Mouse (Mus musculus): Measurements from ENCODE around the gene Map1lc3b. TPM values are rescaled to one million over a fixed set of nuclear protein-coding genes. Genes with fewer than 3 reads are reported as not detected.

Gene Map1lc3b
- polyA plus RNA-seq (2015; fragmentation: Nextera tagmentation; extraction: Ambion mirVana) = 310 and 325 TPM in 2 replicates

DNA sequence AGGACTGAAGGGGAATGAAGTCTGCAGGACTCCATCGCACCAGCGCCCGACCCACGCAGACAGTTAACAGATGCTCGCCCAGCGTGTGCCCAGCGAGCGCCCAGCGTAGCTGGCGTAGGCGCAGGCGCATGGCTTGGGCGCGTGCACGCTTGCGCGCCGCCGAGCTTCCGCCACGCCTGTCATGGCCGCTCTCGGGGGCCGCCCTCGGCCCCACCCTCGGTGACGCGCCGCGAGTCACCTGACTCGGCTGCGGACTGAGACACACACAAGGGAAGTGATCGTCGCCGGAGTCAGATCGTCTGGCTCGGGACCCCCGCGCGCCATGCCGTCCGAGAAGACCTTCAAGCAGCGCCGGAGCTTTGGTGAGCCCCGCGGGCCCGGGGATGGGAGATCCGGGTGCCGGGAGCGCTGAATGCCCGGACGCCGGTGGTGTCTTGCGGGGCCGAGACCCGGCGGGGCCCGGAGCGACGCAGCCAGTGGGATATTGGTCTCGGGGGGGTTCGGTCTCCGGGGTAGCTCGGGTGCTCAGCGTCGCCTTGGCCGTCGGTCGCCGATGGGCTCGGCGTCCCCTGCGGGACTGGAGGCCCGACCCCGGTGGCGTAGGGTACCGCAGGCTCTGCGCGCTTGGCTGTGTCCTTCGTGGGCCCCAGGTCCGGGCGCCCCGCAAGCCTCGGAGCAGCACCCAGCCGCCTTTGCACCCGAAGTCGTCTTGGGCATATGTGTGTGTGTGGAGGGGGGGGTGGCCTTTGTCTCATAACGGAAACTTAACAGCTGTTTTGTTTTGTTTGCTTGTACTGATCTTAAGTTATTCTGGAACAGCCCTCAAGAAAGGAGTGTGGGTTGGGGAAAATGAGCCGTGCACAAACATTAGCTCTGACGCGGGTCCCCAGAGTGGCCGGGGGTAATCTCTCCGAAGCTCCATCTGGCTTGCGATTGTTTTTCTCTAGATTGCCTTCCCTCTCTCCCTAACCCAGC, at the start of gene Map1lc3b:
Map1lc3b (plus strand) TSS at position 159 of the 975 bp plus-strand sequence.
- WGBS = under 1% methylated on average over 92 of the region's 94 CpGs
- Histone ChIP-seq H3K9me3 (replicated peaks) (no peaks in the 10 kb centered on the region), H3K27ac (peak within 1 kb of the TSS; percentile 55)

DNA sequence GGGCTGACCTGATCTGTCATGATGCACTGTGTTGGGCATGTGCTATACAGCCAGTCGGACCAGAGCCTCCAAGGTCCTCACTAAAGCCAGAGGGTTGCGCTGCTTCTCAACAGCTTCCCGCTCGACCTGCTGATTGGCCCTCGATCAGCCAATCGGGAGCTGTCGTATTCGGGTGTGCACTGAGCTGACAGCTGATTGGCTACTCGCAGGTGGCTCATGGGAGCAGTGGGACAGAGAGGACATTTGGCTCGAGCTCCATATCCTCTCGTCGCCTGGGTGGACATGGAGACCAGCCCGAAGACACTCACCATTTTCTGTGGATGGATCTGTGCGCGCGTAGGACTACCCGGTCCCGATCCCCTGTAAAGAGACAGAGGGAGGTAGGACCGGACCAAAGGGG, 48.3 kb upstream of the Map1lc3b start:
- ATAC-seq = no peak
- no peaks in the 10 kb centered on the region for H3K4me1 ChIP-seq
- WGBS = 84% methylated on average over 19 of the region's 19 CpGs

More for the DNA sequence above, at the start of gene Map1lc3b:
- no peaks in the 10 kb centered on the region for H3K27me3 ChIP-seq
- peak; percentile 87 for ATAC-seq
- peak within 1 kb of the TSS; percentile 95 for H3K4me3 ChIP-seq
- peaks cover 35% of the 10 kb centered on the region for H3K4me1 ChIP-seq
- peak within 1 kb of the TSS; percentile 89 for H3K9ac ChIP-seq
- H3K4me2 ChIP-seq = peak within 1 kb of the TSS; percentile 90
- peaks cover 23% of the 10 kb centered on the region for H3K36me3 ChIP-seq (ENCODE audit: poor library complexity, severe bottlenecking)

DNA sequence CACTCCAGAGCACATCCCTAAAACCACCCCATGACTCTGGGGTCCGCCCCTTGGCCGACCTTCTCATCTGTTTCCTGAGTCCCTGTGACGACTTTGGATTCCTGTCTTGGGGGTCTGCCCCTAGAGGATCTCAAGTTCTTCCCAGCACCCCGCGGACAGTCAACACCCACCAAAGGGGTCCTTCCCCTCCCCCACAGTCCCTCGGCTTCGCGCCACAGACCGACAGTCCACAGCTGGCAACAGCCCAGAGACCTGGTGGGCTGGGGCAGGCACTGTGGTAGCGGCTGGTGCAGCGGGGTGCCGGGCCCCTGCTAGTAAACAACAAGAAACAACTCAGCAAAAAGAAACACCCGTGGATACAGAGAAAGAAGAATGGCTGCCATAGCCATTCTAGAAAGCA, 47.3 kb upstream of the Map1lc3b start:
- H3K4me3 ChIP-seq = no peak overlapping the region
- H3K36me3 ChIP-seq (ENCODE audit: poor library complexity, severe bottlenecking) = no peaks in the 10 kb centered on the region
- no peak overlapping the region for H3K9ac ChIP-seq
- H3K9me3 ChIP-seq (replicated peaks) = no peaks in the 10 kb centered on the region
- no peak overlapping the region for H3K4me2 ChIP-seq
- no peaks in the 10 kb centered on the region for H3K27me3 ChIP-seq
- ATAC-seq = no peak
- WGBS = 71% methylated on average over 13 of the region's 13 CpGs
- H3K4me1 ChIP-seq = 0 out of 2 replicates have a peak, but pooled peaks cover 2% of the 10 kb centered on the region
- no peak overlapping the region for H3K27ac ChIP-seq

More for the DNA sequence above, 48.3 kb upstream of the Map1lc3b start:
- no peaks in the 10 kb centered on the region for H3K9me3 ChIP-seq (replicated peaks)
- no peaks in the 10 kb centered on the region for H3K27me3 ChIP-seq
- H3K9ac ChIP-seq = no peak overlapping the region
- no peaks in the 10 kb centered on the region for H3K36me3 ChIP-seq (ENCODE audit: poor library complexity, severe bottlenecking)
- H3K27ac ChIP-seq = no peak overlapping the region
- no peak overlapping the region for H3K4me3 ChIP-seq
- no peak overlapping the region for H3K4me2 ChIP-seq

DNA sequence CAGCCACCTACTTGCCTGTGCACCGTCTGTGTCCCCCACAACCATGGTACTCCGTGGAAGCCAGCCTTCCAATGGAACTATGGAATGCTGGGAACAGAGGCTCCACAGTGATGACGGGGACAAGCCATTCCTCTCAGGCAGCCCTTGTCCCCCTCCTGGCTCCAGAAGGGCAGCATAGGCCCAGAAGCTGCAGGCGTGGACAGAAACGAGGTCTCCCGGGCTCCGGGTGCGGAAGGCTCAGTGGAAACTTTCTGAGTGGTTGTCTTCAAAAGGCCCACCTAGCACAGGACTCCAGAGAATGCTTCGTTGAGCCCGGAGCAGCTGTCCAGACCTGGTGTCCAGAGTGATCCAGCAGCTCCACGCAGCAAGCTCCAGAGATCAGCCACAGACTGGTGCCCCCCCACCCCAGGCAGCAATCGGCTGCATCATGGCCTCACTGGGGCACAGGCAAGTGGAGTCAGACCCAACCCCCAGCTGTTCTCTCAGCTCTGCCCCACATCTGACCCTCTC, 45.8 kb upstream of the Map1lc3b start, which contains the start of gene 1700018B08Rik:
1700018B08Rik (minus strand) TSS at position 45 of the 510 bp plus-strand sequence.
- WGBS = 93% methylated on average over 12 of the region's 12 CpGs
- no peak within 1 kb of the TSS for H3K27ac ChIP-seq
- no peaks in the 10 kb centered on the region for H3K9me3 ChIP-seq (replicated peaks)
- H3K4me1 ChIP-seq = 0 out of 2 replicates have a peak, but pooled peaks cover 2% of the 10 kb centered on the region
- no peaks in the 10 kb centered on the region for H3K27me3 ChIP-seq
- no peak for ATAC-seq
- H3K9ac ChIP-seq = no peak within 1 kb of the TSS
- no peak within 1 kb of the TSS for H3K4me3 ChIP-seq
- peaks cover 3% of the 10 kb centered on the region for H3K36me3 ChIP-seq (ENCODE audit: poor library complexity, severe bottlenecking)
- H3K4me2 ChIP-seq = no peak within 1 kb of the TSS

DNA sequence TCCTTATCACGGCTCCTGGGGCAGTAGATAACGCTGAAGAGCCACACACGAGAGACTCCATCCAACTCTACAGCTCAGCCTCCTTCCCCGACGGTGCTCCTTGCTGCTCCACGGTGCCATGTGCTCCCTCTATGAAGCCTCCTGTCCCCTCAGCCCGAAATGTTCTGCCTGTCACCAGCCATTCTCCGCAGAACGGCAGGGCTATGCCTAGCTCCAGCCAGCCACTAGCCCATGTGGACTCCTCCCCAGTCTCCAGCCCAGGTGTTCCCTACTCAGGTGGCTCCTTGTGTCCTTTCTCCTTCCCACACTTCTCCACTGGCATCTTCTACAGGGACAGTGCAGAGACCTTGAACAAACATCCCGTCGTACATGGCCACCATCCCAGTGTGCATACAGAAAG, 45.2 kb upstream of the Map1lc3b start:
- Histone ChIP-seq H3K36me3 (ENCODE audit: poor library complexity, severe bottlenecking) (peaks cover 9% of the 10 kb centered on the region), H3K4me2 (no peak overlapping the region), H3K4me3 (no peak overlapping the region), H3K27me3 (no peaks in the 10 kb centered on the region), H3K9ac (no peak overlapping the region), H3K4me1 (0 out of 2 replicates have a peak, but pooled peaks cover 2% of the 10 kb centered on the region), H3K27ac (no peak overlapping the region), H3K9me3 (replicated peaks) (no peaks in the 10 kb centered on the region)
- 79% methylated on average over 11 of the region's 11 CpGs for WGBS
- no peak for ATAC-seq

DNA sequence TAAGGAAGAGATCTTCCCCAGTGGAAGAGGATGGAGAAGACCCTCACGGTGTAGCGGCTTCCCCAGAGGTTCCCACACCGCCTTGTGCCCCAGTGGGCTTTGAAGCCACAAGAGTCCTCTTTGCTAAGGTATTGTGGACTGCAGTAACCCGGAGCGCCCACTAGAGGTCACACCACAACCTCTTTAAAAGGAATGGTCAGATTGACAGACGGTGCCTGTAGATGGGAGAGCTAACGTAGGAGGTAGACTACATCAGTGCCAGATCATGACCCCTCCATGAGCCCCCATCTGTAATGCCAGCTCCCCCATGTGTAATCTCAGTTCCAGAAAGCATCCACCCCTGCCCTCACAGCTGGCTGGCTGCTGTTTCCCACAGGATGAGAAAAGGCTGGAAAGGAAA, 43.0 kb upstream of the Map1lc3b start:
- H3K4me1 ChIP-seq = 0 out of 2 replicates have a peak, but pooled peaks cover 2% of the 10 kb centered on the region
- 7% methylated on average over 7 of the region's 7 CpGs for WGBS
- no peak for ATAC-seq

DNA sequence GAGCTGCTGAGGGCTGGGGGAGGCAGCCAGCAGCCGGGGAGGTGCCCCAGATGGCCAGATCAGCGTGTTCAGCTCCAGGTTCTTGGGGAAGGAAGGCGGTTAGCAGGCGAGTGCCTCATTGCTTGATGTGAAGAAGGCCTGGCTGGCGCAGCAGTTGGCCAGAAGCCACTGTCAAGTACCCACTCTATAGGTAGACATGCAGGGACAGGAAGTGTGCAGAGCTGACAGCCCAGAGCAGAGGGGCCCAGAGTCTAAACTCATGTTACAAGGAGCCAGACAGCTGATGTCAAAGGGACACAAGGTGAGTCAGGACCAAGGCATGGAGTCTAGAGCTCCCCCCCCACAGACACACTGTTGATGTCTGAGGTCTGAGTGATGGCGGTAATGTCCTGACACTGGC, 40.1 kb upstream of the Map1lc3b start:
- 88% methylated on average over 6 of the region's 6 CpGs for WGBS
- no peaks in the 10 kb centered on the region for H3K9me3 ChIP-seq (replicated peaks)
- H3K4me2 ChIP-seq = no peak overlapping the region
- 0 out of 2 replicates have a peak, but pooled peaks cover 2% of the 10 kb centered on the region for H3K4me1 ChIP-seq
- H3K36me3 ChIP-seq (ENCODE audit: poor library complexity, severe bottlenecking) = peaks cover 60% of the 10 kb centered on the region
- no peaks in the 10 kb centered on the region for H3K27me3 ChIP-seq
- H3K4me3 ChIP-seq = no peak overlapping the region
- H3K9ac ChIP-seq = no peak overlapping the region
- no peak for ATAC-seq
- no peak overlapping the region for H3K27ac ChIP-seq

More for the DNA sequence above, 43.0 kb upstream of the Map1lc3b start:
- no peak overlapping the region for H3K4me3 ChIP-seq
- H3K27ac ChIP-seq = no peak overlapping the region
- no peaks in the 10 kb centered on the region for H3K27me3 ChIP-seq
- H3K9me3 ChIP-seq (replicated peaks) = no peaks in the 10 kb centered on the region
- H3K4me2 ChIP-seq = no peak overlapping the region
- peaks cover 31% of the 10 kb centered on the region for H3K36me3 ChIP-seq (ENCODE audit: poor library complexity, severe bottlenecking)
- no peak overlapping the region for H3K9ac ChIP-seq

DNA sequence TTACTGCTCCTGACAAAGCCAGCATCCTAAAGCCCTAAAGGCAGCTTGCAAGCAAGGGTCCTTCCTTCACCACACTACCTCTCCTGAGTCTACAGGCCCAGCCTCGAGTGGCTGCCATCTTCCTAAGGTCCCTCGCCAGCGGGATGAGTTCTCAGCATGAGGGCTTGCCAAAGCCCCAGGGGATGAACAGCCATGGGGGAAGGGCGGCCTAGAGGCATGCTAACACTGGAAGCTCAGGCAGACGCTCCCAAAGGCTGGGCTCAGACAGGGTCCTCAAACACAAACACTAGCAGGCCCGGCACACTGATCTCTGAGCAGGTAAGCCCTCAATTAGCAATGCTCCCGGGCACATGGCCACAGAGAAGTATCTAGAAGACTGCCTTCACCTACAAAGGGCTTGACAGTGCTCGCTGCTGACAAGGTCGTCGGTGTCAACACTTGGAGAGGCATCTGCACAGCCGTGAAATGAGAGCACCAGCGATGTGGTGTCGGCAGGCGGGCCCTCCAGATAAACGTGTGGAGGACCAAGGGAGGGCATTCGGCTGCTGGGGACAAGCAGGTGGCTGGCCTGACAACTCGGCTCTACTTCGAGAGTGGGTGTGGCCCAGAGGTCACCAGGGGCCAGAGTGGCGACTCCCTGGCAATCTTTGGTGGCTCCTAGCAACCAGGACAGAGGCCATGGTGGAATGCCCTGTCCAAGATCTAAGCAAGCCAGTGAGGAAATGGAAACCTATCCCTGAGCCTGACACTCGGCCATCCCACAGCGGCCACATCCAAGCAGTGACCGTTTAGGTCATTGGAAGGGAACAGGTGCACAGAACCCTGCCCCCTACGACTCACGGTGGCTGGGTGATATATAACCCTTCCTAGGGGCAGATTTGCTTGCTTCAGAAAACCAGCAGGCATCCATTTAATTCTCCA, 38.8 kb upstream of the Map1lc3b start:
- Histone ChIP-seq H3K27ac (no peak overlapping the region), H3K36me3 (ENCODE audit: poor library complexity, severe bottlenecking) (peaks cover 70% of the 10 kb centered on the region), H3K9me3 (replicated peaks) (no peaks in the 10 kb centered on the region), H3K9ac (no peak overlapping the region; the same call in 1 of the 2 replicates), H3K4me3 (no peak overlapping the region), H3K4me1 (0 out of 2 replicates have a peak, but pooled peaks cover 2% of the 10 kb centered on the region), H3K27me3 (no peaks in the 10 kb centered on the region), H3K4me2 (no peak overlapping the region)
- WGBS = 77% methylated on average over 24 of the region's 24 CpGs
- no peak for ATAC-seq

DNA sequence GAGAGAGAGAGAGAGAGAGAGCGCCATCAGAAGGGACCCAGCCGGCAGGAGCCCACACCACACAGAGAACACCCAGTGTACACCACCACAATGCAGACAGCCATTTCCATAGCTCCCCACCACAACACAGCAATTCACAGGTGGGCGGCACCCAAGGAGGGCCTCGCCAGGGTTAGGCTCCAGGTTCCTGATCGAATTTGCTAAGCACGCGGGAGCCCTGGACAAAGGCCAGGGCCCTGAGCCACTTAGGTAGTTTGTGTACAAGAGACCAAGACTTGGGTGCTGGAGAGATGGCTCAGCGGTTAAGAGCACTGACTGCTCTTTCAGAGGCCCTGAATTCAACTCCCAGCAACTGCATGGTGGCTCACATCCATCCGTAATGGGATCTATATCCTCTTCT, 37.7 kb upstream of the Map1lc3b start:
- no peaks in the 10 kb centered on the region for H3K27me3 ChIP-seq
- H3K9me3 ChIP-seq (replicated peaks) = no peaks in the 10 kb centered on the region
- ATAC-seq = no peak
- H3K4me3 ChIP-seq = no peak overlapping the region
- H3K27ac ChIP-seq = no peak overlapping the region
- H3K4me2 ChIP-seq = no peak overlapping the region
- peaks cover 75% of the 10 kb centered on the region for H3K36me3 ChIP-seq (ENCODE audit: poor library complexity, severe bottlenecking)
- no peaks in the 10 kb centered on the region for H3K4me1 ChIP-seq
- H3K9ac ChIP-seq = no peak overlapping the region
- WGBS = 91% methylated on average over 9 of the region's 9 CpGs

DNA sequence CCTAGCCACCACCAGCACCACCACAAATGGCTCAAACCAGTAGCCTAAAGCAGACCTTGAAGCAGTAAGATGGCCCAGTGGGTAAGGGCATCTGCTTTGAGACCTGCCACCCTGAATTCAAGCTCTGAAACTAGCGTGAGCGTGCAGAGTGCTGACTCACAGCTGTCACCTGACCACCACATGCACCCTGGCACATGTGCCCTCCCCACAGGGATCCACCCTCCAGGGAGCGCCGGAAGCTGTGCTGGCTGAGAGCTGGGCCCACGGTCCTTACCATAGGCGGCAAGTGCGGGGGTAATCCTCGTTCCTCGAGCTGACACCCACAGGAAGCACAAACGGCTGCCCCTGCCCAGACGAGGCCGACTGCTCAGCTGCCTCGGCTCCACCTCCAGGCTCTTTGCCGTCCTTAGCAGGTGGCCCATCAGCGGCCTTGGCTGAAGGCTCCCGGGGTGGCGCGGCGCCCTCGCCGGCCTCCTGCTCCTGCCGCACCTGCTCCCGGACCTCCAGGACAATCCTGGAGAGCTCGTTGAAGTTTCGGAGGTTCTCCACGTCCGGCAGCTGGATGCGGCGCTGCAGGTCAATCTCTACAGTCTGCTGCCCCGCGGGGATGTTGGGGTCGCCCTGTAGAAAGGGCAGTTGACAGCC, 36.2 kb upstream of the Map1lc3b start:
- Histone ChIP-seq H3K27ac (no peak overlapping the region), H3K4me1 (no peaks in the 10 kb centered on the region), H3K9ac (no peak overlapping the region), H3K4me2 (no peak overlapping the region), H3K36me3 (ENCODE audit: poor library complexity, severe bottlenecking) (peaks cover 88% of the 10 kb centered on the region), H3K4me3 (no peak overlapping the region), H3K27me3 (no peaks in the 10 kb centered on the region), H3K9me3 (replicated peaks) (no peaks in the 10 kb centered on the region)
- 95% methylated on average over 32 of the region's 32 CpGs for WGBS
- no peak for ATAC-seq

DNA sequence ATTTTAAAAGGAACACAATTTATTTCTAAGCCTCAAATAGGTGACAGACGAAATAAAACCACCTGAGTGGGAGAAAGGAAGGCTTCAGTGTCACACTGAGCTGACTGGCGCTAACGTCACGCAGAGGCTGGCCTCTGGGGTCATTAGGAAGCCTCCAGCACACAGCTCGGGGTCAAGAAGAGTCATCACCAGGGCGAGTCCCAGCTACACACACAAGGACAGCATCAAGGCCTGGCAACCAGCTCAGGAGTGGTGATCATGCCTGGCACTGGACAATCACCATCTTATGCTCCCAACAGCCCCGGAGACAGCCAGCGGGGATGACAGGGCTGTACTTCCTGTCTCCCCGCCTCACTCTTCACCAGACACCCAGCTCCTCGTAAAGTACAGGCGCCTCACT, 32.4 kb upstream of the Map1lc3b start:
- 90% methylated on average over 11 of the region's 11 CpGs for WGBS
- ATAC-seq = no peak
- Histone ChIP-seq H3K9me3 (replicated peaks) (no peaks in the 10 kb centered on the region), H3K27ac (no peak overlapping the region), H3K4me3 (no peak overlapping the region), H3K36me3 (ENCODE audit: poor library complexity, severe bottlenecking) (peaks cover 64% of the 10 kb centered on the region), H3K4me1 (no peaks in the 10 kb centered on the region), H3K4me2 (no peak overlapping the region), H3K9ac (no peak overlapping the region), H3K27me3 (no peaks in the 10 kb centered on the region)
